Mouse (Mus musculus) ES-E14 (cell line): ENCODE data around the gene Fbxo22.
"Not testable (repeated sequence)": the region's sequence is repeated elsewhere in the genome, so short reads cannot be mapped to it uniquely, and the experiment has no call there.

Experiments used
- CHD2 ChIP-seq: IDR thresholded peaks from 2 replicates; pipeline ENCODE4 v1.6.1; 2014; ENCODE audit warnings: mild to moderate bottlenecking, low read depth, low read length, inconsistent platforms
- HCFC1 ChIP-seq: IDR thresholded peaks from 2 replicates; pipeline ENCODE4 v1.6.1; 2012; ENCODE audit warnings: low read length, inconsistent platforms, borderline replicate concordance; ENCODE audit not compliant: insufficient read depth
- MAFK ChIP-seq: IDR thresholded peaks from 2 replicates; pipeline ENCODE4 v1.6.1; 2014; ENCODE audit warnings: mild to moderate bottlenecking, low read depth, low read length, inconsistent platforms; ENCODE audit not compliant: insufficient read depth
- ZC3H11A ChIP-seq: IDR thresholded peaks from 2 replicates; pipeline ENCODE4 v1.6.1; 2012; ENCODE audit warnings: low read depth, mild to moderate bottlenecking, inconsistent platforms, low read length, borderline replicate concordance
- ZNF384 ChIP-seq: IDR thresholded peaks from 2 replicates; pipeline ENCODE4 v1.6.1; 2012; ENCODE audit warnings: low read depth, low read length, inconsistent platforms

- TF ChIP-seq ZC3H11A, result peak; percentile 66
- TF ChIP-seq MAFK, HCFC1, ZNF384, CHD2: not testable (repeated sequence)
These were observed 43.4 kb downstream of the Fbxo22 start for GRCm38 (mm10) chr9:55252097-55252496.
